Mouse (Mus musculus): Measurements from ENCODE around the gene Vps8.

Vps8 gene

DNA sequence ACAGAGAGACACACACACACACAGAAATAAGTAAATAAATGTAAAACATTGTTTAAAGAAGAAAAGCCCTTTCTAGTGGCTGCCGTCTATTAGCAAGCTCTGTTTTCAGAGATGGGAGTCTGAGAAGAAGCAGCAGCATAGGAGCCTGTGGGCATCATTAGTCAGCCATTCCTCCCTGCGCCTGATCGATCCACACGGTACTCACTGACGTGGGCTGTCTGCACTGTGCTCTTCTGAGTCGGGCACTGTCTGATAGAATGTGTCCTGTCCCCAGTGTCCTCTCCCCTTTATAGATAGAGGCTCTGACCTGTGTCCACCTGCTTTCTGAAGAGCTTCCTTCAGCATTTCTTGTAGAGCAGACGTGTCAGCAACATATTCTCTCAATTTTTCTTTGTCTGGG is 127.5 kb downstream of the Vps8 start:
- DNase-seq (ENCODE audit: low spot score), result no peak

DNA sequence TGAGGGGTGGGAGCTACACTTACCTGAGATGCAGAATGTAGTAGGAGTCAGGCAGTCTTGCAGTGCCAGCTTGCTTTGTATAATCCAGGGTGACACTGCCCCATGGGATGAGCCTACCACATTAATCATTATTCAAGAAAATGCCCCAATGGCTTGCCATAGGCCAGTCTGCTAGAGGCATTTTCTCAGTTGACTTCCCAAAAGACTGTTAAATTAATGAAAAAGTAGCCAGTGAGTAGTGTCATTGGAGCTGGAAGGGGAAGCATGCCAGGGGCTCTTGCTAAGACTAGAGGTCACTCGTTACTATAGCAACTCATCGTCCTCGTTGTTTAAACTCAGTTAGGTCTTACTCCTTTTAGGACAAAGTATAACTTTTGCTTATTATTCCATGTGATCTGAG is 130.6 kb downstream of the Vps8 start:
- DNase-seq (ENCODE audit: low spot score), result no peak

DNA sequence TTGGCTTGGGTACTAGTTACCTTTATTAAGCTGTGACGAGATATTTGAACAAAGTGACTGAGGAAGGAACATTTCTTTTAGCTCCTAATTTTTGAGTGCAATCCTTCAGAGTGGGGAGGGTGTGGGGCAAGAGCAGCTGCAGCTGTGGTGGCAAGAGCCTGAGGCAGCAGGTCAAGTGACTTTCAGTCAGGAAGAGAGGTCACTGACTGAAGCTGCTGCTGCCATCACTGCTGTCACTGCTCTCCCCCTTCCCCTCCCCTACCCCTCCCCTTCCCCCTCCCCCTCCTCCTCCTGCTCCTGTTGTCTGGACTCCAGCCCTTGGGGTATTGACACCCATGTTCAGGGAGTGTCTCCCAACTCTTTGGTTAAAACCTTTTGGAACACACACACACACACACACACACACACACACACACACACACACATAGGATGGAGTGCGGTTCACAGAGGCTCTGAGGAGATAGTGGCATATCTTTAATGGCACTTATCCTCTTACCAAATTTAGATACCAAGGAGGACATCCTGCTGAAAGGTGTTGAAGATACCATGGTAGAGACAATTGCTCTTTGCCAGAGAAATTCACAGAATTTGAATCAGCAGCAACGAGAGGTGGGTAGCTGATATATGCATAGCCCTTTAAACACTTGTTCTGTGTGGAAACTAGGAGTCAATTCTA is 139.8 kb downstream of the Vps8 start:
- no peak for DNase-seq (ENCODE audit: low spot score)

DNA sequence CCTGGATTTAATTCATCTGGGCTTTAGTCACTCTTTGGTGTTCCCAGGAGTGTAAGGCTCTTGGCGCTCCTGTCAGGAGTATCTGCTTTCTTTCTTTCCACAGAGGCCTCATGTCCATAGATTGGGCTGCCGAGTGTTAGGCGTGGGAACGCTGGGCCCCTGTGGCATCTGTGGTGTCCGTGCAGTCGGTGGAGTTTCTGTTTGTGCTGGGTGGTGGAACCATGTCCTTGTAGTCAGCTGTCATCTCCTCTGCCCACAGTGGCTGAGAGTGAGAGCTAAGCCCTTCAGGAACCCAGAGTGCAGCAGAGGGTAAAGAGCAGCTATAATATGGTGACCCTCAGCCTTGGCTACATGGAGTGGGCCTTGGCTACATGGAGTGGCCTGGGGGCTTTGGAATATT is 140.4 kb downstream of the Vps8 start:
- DNase-seq (ENCODE audit: low spot score), result no peak

DNA sequence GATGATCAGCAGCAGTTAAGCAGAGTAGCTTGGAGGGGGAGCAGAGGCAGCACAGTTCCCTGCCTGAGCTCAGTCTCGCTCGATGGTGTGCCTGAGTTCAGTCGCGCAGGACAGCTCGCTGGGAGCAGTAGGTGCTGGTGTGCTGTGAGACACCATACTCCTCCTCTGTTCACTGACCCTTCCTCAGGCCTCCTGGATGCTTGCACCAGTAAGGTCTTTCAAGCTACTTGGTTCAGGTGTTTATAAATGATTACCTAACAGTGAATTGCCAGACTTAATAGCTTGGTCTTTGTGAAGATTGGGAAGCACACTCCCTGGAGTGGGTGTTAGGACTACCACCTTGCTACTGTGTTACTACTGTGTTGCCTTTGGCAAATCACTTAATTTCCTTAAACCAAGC is 144.2 kb downstream of the Vps8 start:
- no peak for DNase-seq (ENCODE audit: low spot score)

DNA sequence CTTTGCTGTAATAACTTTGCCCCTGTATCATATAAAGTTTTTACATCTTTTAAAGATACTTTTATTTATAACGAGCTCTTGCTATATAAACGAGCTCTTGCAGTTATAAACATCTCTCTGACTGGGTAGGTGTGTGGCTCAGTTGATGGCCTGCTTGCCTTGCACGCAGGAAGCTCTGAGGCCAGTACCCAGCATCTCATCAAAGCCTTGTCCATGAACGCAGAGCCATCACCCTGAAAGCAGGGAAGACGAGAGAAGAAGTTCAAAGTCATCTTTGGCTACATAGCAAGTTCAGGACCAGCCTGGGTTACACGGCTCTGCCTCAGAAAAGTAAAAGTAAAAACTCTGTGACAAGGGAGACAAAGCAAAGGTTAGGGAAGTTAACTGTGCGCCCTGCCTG is 147.0 kb downstream of the Vps8 start:
- no peak for DNase-seq (ENCODE audit: low spot score)

DNA sequence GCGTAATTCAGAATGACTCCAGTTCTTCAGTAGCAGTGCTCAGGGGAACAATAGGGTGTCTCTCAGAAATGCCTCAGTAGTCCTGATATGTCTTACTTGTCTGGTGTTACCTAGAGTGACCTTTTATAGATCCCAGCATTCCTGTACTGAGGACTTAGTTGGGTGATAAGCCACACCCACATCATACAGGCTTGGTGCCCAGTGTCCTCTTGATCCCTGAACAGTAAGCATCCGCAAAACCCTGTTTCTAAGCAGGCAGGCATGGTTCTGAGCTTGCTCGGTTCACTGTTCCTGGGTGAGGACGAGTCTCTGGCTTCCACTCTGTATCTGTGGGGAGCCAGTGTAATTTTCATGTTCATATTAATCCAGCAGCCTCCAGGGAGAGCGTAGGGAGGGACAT is 147.9 kb downstream of the Vps8 start:
- no peak for DNase-seq (ENCODE audit: low spot score)

DNA sequence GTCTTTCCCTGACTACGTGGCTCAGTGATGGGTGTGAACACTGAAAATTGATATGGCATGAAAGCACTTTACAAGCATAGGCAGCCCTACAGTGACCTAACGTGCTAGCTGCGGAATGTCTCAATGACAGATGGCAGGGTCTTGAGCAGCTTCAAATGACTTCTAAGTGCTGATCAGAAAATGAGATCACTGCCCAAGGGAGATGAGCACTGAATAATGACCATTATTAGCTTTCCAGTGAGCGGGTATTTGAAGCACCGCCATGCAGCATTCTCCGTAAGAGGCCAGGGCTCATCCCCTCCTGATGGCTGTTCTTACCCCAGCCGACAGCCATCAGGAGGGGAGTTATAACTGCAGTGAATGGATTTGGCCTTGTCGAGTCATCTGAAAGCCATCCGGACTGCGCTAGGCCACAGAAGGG is 153.1 kb downstream of the Vps8 start:
- no peak for DNase-seq (ENCODE audit: low spot score)

DNA sequence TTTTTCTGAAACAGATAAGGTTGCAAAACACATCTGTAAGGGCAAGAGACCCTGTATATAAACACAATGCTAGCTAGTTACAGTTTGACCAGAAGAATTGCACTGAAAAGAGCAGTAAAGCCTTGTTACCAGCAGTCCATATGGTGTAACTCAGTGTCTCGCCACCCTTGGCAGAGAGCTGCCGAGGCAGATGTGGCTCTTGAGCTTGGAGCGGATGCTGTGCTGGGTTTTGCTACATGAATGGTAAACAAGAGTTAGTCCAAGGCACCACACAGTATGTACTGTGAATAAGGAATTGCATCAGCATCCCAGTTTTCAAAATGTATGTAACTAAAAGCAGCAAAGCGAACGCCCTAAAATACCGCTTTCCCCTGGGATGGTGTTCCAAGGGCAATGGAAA is 166.2 kb downstream of the Vps8 start:
- DNase-seq (ENCODE audit: low spot score), result no peak

DNA sequence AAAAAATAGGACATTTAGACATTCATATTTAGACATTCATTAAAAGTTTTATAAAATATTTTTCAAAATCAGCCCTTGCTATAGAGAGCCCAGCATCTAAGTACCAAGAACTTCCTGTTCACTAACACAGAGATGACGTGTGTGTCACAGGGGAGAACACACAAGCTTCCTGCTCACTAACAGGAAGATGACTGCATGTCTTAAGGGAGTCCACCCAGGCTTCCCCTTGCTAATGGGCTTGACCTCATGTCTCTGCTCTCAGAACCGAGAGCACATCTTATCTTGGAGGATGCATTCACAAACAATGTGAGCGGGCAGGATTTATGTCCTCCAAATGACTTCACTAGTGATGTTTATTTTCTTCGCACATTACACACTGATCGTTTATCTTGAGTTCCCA is 167.9 kb downstream of the Vps8 start:
- peak; percentile 8 for DNase-seq (ENCODE audit: low spot score)

DNA sequence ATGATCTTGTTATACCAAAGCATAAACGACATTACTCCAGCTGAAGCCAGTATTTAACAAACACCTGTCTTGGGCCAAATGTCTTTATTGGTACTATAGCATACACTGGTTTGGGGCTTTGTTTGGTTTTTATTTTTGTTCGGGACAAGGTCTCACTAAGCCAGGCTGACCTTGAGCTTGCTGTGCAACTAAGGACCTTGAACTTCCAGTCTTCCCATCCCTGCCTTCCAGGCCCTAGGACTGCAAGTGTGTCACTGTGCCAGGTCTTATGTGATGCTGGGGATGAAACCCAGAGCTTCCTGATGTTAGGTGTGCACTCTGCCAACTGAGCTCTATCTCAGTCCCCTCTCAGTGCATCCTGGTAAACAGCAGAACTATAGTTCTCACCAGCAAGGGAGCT is 168.6 kb downstream of the Vps8 start:
- DNase-seq (ENCODE audit: low spot score), result no peak

DNA sequence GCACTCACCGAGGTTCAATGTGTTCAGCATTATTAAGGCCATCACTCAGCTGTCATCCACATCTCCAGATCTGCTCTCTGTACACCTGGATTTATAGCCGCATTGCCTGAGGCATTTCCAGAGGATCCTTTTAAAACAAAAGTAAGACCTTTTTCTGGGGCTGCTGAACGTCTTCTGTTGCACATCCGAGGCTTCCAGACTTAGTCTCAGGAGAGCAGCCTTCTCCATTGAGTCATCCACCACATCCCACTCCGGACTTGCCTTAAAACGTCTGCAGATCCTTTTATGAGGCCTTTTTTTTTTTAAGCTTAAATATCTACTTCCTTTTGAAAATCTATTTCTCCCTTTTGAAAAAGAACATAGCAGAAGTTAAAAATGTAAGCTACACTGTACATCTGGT is 172.6 kb downstream of the Vps8 start:
- DNase-seq (ENCODE audit: low spot score), result no peak

DNA sequence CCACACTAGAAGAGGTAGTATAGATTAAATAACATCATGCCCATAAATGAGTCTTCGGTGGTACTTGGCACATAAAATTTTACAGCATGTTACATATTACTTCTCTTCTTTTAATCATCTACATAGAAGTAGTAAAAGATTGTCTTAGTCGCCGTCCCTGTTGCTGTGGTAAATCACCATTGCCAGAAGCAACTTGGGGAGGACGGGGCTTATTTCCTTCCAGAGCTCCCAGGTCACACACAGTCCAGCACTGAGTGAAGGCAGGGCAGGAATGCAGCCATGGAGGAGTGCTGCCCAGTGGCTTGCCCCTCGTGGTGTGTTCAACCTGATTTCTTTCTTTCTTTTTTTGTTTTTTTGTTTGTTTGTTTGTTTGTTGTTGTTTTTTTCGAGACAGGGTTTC is 181.4 kb downstream of the Vps8 start:
- DNase-seq (ENCODE audit: low spot score), result no peak

DNA sequence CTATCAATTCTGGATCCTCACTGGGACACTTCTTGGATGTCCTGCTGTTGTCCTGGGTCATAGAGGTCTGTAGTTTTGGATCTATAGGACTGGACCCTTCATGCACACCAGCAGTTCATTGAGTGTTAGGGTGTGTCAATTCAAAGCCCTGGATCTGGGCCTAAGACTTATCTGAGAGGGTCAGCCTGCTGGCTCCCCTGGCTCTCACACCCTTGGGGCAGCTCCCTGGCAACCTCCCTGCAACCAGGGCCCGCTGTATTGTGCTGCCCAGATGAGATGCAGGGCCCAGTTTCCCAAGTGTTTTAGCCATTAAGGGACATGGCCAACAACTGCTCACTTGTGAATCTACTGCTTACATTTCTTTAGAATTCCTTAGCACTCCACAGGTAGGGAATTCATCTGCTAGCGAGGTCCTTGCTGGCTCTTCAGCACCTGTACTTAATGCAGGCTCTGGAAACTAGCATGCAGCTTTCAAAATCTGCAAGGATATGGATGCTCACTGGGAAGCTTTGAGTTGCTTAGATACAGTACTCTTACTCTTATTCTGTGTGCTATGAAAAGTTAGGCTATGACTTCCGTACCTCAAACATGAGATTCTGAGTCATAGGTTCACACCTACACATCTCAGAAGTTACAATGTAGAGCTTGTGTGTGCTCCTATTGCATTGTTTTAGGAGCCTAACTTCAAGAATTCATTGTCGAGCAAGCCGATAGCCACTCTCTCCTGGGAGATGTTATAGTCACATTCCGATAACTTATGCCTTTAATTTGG is 183.5 kb downstream of the Vps8 start:
- DNase-seq (ENCODE audit: low spot score), result peak; percentile 12

DNA sequence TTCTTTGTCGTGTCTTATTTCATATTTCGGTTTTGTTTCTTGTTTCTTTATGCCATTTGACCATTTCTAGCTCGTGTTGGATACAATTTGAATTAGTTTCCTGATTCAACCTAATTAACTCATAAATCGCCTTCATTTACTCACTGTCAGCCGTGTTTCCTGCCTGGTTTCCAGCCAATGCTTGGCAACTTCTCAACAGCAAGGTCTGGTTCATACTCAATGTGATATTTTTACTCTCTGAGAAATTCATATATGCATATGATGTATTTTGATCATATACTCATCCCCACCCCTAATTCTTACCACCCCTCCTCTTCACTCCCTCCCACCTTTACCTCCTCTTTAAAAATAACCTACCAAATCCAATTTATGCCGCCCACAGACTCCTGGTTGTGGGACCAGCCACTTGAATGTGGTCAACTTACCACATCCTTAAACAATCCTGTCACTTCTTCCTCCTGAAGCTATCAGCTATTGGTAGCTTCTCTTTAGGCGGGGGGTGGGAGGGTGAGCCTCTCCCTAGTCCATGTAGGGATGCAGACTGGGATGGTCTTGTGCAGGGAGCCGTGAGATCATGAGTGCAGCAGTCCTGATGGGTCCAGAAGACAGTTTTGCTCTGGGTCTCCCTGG is 184.2 kb downstream of the Vps8 start:
- DNase-seq (ENCODE audit: low spot score), result peak; percentile 11

DNA sequence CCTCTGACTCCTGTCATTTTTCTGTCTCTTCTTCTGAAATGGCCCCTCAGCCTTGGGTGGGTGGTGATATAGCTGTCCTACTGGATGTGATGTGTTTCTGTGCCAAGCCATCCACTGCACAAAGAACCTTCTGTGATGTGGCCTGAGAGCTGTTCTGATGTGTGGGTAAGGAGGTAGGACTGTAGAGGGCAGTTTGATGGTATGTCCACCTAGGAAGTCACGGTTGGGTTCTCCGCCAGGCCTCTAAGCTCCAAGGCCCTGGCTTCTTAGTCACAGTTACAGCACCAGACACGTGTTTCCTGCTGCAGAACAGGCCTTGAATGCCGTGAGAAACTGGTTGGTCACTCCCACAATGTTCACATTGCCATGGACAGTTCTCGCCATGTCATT is 184.7 kb downstream of the Vps8 start:
- no peak for DNase-seq (ENCODE audit: low spot score)

DNA sequence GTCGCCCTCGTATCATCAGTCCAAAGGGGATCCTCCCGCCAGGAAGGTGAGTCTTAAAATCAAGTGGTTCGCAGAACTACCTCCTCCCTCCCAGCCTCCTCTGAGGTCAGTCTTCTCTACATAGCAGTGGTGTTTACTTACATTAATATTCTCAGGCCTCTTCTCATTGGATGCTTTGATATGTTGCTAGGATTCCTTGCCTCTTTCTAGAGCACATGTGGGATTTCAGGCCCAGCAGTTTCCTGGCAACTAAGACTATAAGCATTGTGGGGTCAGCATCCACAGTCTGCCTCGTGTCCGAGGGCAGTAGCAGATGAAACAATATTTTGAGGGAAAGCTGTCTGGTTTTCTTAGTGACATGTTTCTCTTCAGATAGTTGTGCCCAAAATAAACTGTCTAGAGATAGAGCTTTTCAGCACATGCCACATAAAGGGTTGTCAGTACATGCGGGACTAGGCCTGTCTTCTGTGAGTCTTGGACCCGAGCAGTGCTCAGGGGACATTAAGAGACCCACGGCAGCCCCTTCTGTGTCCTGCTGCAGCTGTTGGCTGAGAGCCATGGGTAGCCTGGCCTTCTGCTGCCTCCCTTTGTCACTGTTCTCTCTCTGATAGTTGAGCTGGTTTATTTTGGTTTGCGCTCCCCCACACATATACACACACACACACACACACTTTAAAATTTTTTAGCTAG is 185.4 kb downstream of the Vps8 start:
- DNase-seq (ENCODE audit: low spot score), result no peak

DNA sequence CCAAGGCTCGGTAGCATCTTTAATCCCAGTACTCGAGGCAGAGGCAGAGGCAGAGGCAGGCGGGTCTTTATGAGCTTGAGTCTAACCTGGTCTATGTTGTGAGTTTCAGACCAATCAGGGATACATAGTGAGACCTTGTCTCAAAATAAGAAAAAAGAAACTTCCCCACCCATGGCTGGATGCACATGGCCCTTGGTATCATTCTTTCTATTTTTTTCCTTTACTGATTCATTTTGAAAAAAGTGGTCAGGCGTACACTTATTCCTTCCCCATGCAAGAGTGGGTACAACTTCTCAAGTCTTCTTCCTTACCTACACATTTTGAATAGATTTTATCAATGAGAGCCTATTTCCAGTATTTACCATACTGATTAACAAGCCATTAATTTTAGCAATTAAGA is 187.6 kb downstream of the Vps8 start:
- no peak for DNase-seq (ENCODE audit: low spot score)

DNA sequence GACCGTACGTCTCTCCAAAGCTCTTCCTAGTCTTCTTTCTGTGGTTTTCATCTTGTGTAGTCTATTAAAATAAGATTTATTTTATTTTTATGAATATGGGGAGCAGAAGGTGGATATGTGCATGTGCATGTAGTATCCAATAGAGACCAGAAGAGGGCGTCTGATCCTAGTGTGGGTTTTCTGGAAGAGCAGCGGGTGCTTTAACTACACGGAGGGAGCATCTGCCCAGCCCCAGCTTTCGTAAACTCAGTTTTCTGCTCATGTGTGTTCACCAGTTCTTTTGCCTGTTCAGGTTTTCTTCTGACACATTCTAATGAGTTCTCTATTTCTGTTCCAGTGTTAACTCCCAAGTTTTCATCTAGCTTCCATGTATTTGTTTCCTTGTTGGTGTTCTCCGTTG is 192.9 kb downstream of the Vps8 start:
- DNase-seq (ENCODE audit: low spot score), result no peak

DNA sequence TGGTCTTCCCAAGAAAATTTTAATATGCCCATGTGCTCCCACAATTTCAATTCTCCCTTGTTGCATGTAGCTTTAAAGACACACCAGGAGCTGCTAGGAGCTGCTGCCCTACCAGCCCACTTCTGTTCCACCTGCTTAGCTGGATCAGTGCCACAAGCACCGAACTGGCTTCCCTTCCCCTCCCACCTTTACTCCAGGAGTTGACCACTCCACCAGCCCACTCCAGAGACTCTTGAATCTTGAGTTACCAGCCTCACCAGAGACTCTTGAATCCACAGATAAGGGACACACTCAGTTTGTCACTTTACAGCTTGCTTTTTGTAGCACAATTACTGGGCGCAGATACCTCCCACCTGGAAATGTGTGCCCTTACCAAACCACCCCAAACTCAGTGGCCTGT is 197.7 kb downstream of the Vps8 start:
- DNase-seq (ENCODE audit: low spot score), result no peak

DNA sequence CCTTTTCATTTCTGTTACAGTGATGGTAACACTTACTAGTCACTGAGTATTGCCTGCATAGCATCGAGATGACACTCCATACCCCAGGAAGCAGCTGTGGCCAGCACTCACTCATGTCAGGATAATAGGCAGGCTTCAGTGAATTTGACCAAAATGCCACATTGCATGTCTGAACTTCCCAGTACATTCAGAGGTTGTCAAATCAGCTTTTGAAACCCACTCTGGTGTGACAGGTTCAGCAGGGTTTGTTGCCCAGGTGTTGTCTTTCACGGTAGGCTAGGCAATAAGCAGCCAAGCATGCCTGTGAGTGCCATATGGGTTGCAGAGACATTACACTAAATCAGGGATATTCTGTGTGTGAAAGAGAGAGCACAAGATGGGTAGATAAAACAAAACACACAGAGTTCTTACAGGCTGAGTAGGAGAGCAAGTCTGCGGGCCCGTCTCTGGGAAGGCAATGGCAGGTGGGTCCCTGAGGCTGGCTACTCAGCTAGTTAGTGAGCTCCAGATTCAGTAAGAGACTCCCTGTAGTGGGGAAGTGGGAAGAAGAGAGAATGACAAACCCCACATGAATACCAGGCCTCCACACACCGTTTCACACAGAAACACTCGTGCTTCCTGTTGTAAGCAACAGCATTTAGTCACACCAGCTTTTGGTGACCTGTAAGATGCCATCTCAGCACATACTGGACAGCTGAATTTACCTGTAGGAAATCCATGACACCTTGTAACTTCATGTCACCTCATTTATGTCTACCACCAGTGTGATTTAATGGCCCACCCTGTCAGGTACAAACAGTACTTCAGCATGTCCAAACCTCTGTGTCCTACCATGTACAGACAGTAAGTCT is 203.1 kb downstream of the Vps8 start:
- DNase-seq (ENCODE audit: low spot score), result no peak

DNA sequence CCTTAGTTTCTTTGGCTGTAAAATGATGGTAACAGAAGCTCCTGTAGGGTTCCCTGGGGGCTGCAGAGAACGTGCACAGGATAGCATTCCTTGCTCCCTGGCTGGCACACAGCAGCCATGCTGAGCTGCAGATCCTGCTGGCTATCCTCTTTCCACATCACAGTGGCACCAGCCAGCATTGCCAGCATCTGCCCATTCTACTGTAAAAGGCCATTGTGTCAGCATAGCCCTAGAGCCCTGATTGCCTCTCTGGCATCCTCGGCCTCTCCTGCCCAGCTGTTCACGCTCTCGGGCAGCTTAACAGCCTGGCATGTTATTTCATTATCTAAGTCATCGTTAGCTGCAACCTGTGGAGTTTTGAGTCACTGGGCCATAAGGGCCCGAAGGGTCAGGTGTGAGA is 204.3 kb downstream of the Vps8 start:
- peak; percentile 7 for DNase-seq (ENCODE audit: low spot score)

Data from MN1 (cell line).